Mouse (Mus musculus): ENCODE measurements around the gene 9430097D07Rik. TPM values are rescaled to one million over a fixed set of nuclear protein-coding genes. Genes with fewer than 3 reads are reported as not detected.

Gene 9430097D07Rik
- polyA plus RNA-seq (2016; fragmentation: Nextera tagmentation; extraction: Ambion mirVana) = 0.29 TPM in 1 of 2 replicates, not detected in the other

GRCm38 (mm10) chr2:32575586-32576160 lies at the start of gene 9430097D07Rik:
Gene 9430097D07Rik (minus strand): TSS chr2:32575684.
- Histone ChIP-seq H3K9ac (peak within 1 kb of the TSS; percentile 61), H3K36me3 (0 out of 2 replicates have a peak, but pooled peaks cover 5% of the 10 kb centered on the region), H3K27me3 (peaks cover 34% of the 10 kb centered on the region), H3K4me3 (peak within 1 kb of the TSS; percentile 56), H3K4me1 (peaks cover 16% of the 10 kb centered on the region), H3K27ac (no peak within 1 kb of the TSS), H3K9me3 (no peaks in the 10 kb centered on the region), H3K4me2 (replicated peaks) (peak within 1 kb of the TSS; percentile 100)
- WGBS = 6% methylated on average over 28 of the region's 28 CpGs
- peak; percentile 23; the same call in 1 of the 2 replicates for ATAC-seq (ENCODE audit: insufficient number of reproducible peaks, insufficient read depth, low FRiP score, low TSS enrichment)

GRCm38 (mm10) chr2:32624111-32624748 lies 48.7 kb upstream of the 9430097D07Rik start:
- H3K27ac ChIP-seq = 0 out of 2 replicates have a peak overlapping the region, but pooled peaks have one; percentile 63
- no peak for ATAC-seq (ENCODE audit: insufficient number of reproducible peaks, insufficient read depth, low FRiP score, low TSS enrichment)
- H3K27me3 ChIP-seq = no peaks in the 10 kb centered on the region
- no peak overlapping the region for H3K9ac ChIP-seq
- 0 out of 2 replicates have a peak, but pooled peaks cover under 1% of the 10 kb centered on the region for H3K36me3 ChIP-seq
- H3K4me1 ChIP-seq = peaks cover 71% of the 10 kb centered on the region
- H3K4me2 ChIP-seq (replicated peaks) = no peak overlapping the region
- H3K4me3 ChIP-seq = no peak overlapping the region
- H3K9me3 ChIP-seq = no peaks in the 10 kb centered on the region
- WGBS = 71% methylated on average over 5 of the region's 5 CpGs

GRCm38 (mm10) chr2:32621517-32621859 lies 46.0 kb upstream of the 9430097D07Rik start, which contains the start of gene Ak1:
Gene Ak1 (plus strand): TSS chr2:32621758.
- Histone ChIP-seq H3K4me3 (no peak within 1 kb of the TSS), H3K27ac (peak within 1 kb of the TSS; percentile 92), H3K4me2 (replicated peaks) (peak within 1 kb of the TSS; percentile 26), H3K9ac (0 out of 2 replicates have a peak within 1 kb of the TSS, but pooled peaks have one; percentile 24), H3K27me3 (no peaks in the 10 kb centered on the region), H3K4me1 (peaks cover 65% of the 10 kb centered on the region), H3K36me3 (peaks cover 25% of the 10 kb centered on the region), H3K9me3 (no peaks in the 10 kb centered on the region)
- WGBS = 15% methylated on average over 7 of the region's 7 CpGs
- no peak for ATAC-seq (ENCODE audit: insufficient number of reproducible peaks, insufficient read depth, low FRiP score, low TSS enrichment)

- peaks cover 27% of the 10 kb centered on the region for H3K36me3 ChIP-seq
- H3K4me3 ChIP-seq = no peak overlapping the region
- H3K9ac ChIP-seq = 0 out of 2 replicates have a peak overlapping the region, but pooled peaks have one; percentile 24
- WGBS = 18% methylated on average over 4 of the region's 4 CpGs
- peak; percentile 68 for ATAC-seq (ENCODE audit: insufficient number of reproducible peaks, insufficient read depth, low FRiP score, low TSS enrichment)
- H3K27me3 ChIP-seq = no peaks in the 10 kb centered on the region
- no peaks in the 10 kb centered on the region for H3K9me3 ChIP-seq
- peak overlapping the region; percentile 26 for H3K4me2 ChIP-seq (replicated peaks)
- H3K27ac ChIP-seq = peak overlapping the region; percentile 92
- peaks cover 59% of the 10 kb centered on the region for H3K4me1 ChIP-seq
These were observed 45.4 kb upstream of the 9430097D07Rik start for GRCm38 (mm10) chr2:32620682-32621516.

GRCm38 (mm10) chr2:32618051-32618450 lies 42.6 kb upstream of the 9430097D07Rik start:
- ATAC-seq (ENCODE audit: insufficient number of reproducible peaks, insufficient read depth, low FRiP score, low TSS enrichment) = no peak
- H3K4me2 ChIP-seq (replicated peaks) = no peak overlapping the region
- H3K9me3 ChIP-seq = no peaks in the 10 kb centered on the region
- peaks cover 46% of the 10 kb centered on the region for H3K36me3 ChIP-seq
- H3K4me3 ChIP-seq = no peak overlapping the region
- no peak overlapping the region for H3K9ac ChIP-seq
- no peak overlapping the region for H3K27ac ChIP-seq
- H3K27me3 ChIP-seq = no peaks in the 10 kb centered on the region
- H3K4me1 ChIP-seq = peaks cover 42% of the 10 kb centered on the region
- 61% methylated on average over 9 of the region's 9 CpGs for WGBS

GRCm38 (mm10) chr2:32617601-32618000 lies 42.1 kb upstream of the 9430097D07Rik start:
- H3K4me1 ChIP-seq = peaks cover 42% of the 10 kb centered on the region
- no peaks in the 10 kb centered on the region for H3K9me3 ChIP-seq
- no peak overlapping the region for H3K27ac ChIP-seq
- no peak overlapping the region for H3K4me3 ChIP-seq
- no peaks in the 10 kb centered on the region for H3K27me3 ChIP-seq
- 93% methylated on average over 4 of the region's 4 CpGs for WGBS
- peaks cover 50% of the 10 kb centered on the region for H3K36me3 ChIP-seq
- H3K9ac ChIP-seq = no peak overlapping the region
- ATAC-seq (ENCODE audit: insufficient number of reproducible peaks, insufficient read depth, low FRiP score, low TSS enrichment) = no peak
- no peak overlapping the region for H3K4me2 ChIP-seq (replicated peaks)

- peaks cover 54% of the 10 kb centered on the region for H3K36me3 ChIP-seq
- no peaks in the 10 kb centered on the region for H3K27me3 ChIP-seq
- H3K4me2 ChIP-seq (replicated peaks) = no peak overlapping the region
- no peak overlapping the region for H3K4me3 ChIP-seq
- H3K9me3 ChIP-seq = no peaks in the 10 kb centered on the region
- peaks cover 39% of the 10 kb centered on the region for H3K4me1 ChIP-seq
- no peak overlapping the region for H3K9ac ChIP-seq
- no peak for ATAC-seq (ENCODE audit: insufficient number of reproducible peaks, insufficient read depth, low FRiP score, low TSS enrichment)
- H3K27ac ChIP-seq = no peak overlapping the region
- 97% methylated on average over 1 of the region's 1 CpGs for whole genome bisulfite sequencing
These were observed 41.6 kb upstream of the 9430097D07Rik start for GRCm38 (mm10) chr2:32617109-32617508.

- no peak for ATAC-seq (ENCODE audit: insufficient number of reproducible peaks, insufficient read depth, low FRiP score, low TSS enrichment)
- peaks cover 36% of the 10 kb centered on the region for H3K36me3 ChIP-seq
- H3K9me3 ChIP-seq = no peaks in the 10 kb centered on the region
- no peak overlapping the region for H3K27ac ChIP-seq
- no peak overlapping the region for H3K9ac ChIP-seq
- H3K4me3 ChIP-seq = no peak overlapping the region
- WGBS = 70% methylated on average over 26 of the region's 26 CpGs
- no peaks in the 10 kb centered on the region for H3K27me3 ChIP-seq
- peaks cover 29% of the 10 kb centered on the region for H3K4me1 ChIP-seq
- H3K4me2 ChIP-seq (replicated peaks) = no peak overlapping the region
These were observed 36.8 kb upstream of the 9430097D07Rik start for GRCm38 (mm10) chr2:32612274-32612673.

- H3K4me1 ChIP-seq = peaks cover 31% of the 10 kb centered on the region
- H3K36me3 ChIP-seq = peaks cover 28% of the 10 kb centered on the region
- peak overlapping the region; percentile 36 for H3K4me3 ChIP-seq
- H3K27ac ChIP-seq = 0 out of 2 replicates have a peak overlapping the region, but pooled peaks have one; percentile 17
- no peaks in the 10 kb centered on the region for H3K27me3 ChIP-seq
- no peaks in the 10 kb centered on the region for H3K9me3 ChIP-seq
- H3K4me2 ChIP-seq (replicated peaks) = peak overlapping the region; percentile 51
- WGBS = 15% methylated on average over 23 of the region's 23 CpGs
- ATAC-seq (ENCODE audit: insufficient number of reproducible peaks, insufficient read depth, low FRiP score, low TSS enrichment) = no peak
- H3K9ac ChIP-seq = no peak overlapping the region
These were observed 35.2 kb upstream of the 9430097D07Rik start for GRCm38 (mm10) chr2:32610610-32611229.

GRCm38 (mm10) chr2:32608778-32609435 lies 33.4 kb upstream of the 9430097D07Rik start:
- Histone ChIP-seq H3K9ac (no peak overlapping the region), H3K9me3 (no peaks in the 10 kb centered on the region), H3K4me1 (peaks cover 31% of the 10 kb centered on the region), H3K27me3 (no peaks in the 10 kb centered on the region), H3K36me3 (0 out of 2 replicates have a peak, but pooled peaks cover 14% of the 10 kb centered on the region), H3K27ac (peak overlapping the region; percentile 46; the same call in 1 of the 2 replicates), H3K4me3 (peak overlapping the region; percentile 77), H3K4me2 (replicated peaks) (peak overlapping the region; percentile 80)
- WGBS = 42% methylated on average over 18 of the region's 18 CpGs
- ATAC-seq (ENCODE audit: insufficient number of reproducible peaks, insufficient read depth, low FRiP score, low TSS enrichment) = no peak
